Mouse (Mus musculus) forebrain, embryonic 15.5 days (tissue): ENCODE measurements around the gene Bnip3. TPM values are rescaled to one million over a fixed set of nuclear protein-coding genes. Genes with fewer than 3 reads are reported as not detected.

ENCODE experiments used
- ATAC-seq: fragments of 200-750 bp; cut with Nextera tagmentation; replicated peaks from 2 replicates; pipeline ENCODE4 v1.8.0; 2017; ENCODE audit warnings: mild to moderate bottlenecking, moderate TSS enrichment, moderate library complexity
- H3K27ac ChIP-seq: fragments of 300-500 bp; sonication (generic); replicated peaks from 2 replicates; pipeline ENCODE4 v1.5.1; 2015; ENCODE audit warnings: mild to moderate bottlenecking, inconsistent platforms
- H3K27me3 ChIP-seq: fragments of 300-500 bp; sonication (generic); 2 replicates; pipeline ENCODE4 v1.6.1; 2015; ENCODE audit warnings: inconsistent platforms
- H3K36me3 ChIP-seq: fragments of 300-500 bp; sonication (generic); 2 replicates; pipeline ENCODE4 v1.6.1; 2015; ENCODE audit warnings: mild to moderate bottlenecking, inconsistent platforms
- H3K4me1 ChIP-seq: fragments of 300-500 bp; sonication (generic); 2 replicates; pipeline ENCODE4 v1.6.1; 2015; ENCODE audit warnings: inconsistent platforms
- H3K4me2 ChIP-seq: fragments of 300-500 bp; sonication (generic); replicated peaks from 2 replicates; pipeline ENCODE4 v1.6.1; 2015; ENCODE audit warnings: mild to moderate bottlenecking, inconsistent platforms
- H3K4me3 ChIP-seq: fragments of 300-500 bp; sonication (generic); 2 replicates; pipeline ENCODE4 v1.5.1; 2015; ENCODE audit warnings: mild to moderate bottlenecking, inconsistent platforms
- H3K9ac ChIP-seq: fragments of 300-500 bp; sonication (generic); replicated peaks from 2 replicates; pipeline ENCODE4 v1.6.1; 2015; ENCODE audit warnings: mild to moderate bottlenecking, inconsistent platforms
- H3K9me3 ChIP-seq: fragments of 300-500 bp; sonication (generic); 2 replicates; pipeline ENCODE4 v1.6.1; 2016; ENCODE audit warnings: inconsistent platforms
- WGBS: fragments of 180-500 bp; shearing (Covaris S2); methylation state at CpG from one replicate; pipeline ENCODE4 v1.1.7; 2015; ENCODE audit warnings: mixed read lengths; 5-methylcytosine and 5-hydroxymethylcytosine counted together
- polyA plus RNA-seq: library from polyadenylated mRNA; unstranded; fragments of >200 nt; fragmentation: Nextera tagmentation; extraction: Ambion mirVana; gene quantifications from 2 replicates; pipeline ENCODE4 v1.2.1, GENCODE M21; 2015

Gene Bnip3
- polyA plus RNA-seq, 1 experiment from 2014 or later = 79.2 TPM

- Histone ChIP-seq H3K4me3 (no peak overlapping the region), H3K36me3 (peaks cover 19% of the 10 kb centered on the region), H3K9me3 (no peaks in the 10 kb centered on the region), H3K4me1 (peaks cover 14% of the 10 kb centered on the region), H3K9ac (no peak overlapping the region), H3K27ac (no peak overlapping the region), H3K27me3 (no peaks in the 10 kb centered on the region), H3K4me2 (no peak overlapping the region)
- no peak for ATAC-seq
- WGBS = 95% methylated on average over 4 of the region's 4 CpGs
Measured at GRCm38 (mm10) chr7:138853417-138854031, 55.8 kb downstream of the Bnip3 start.

- H3K36me3 ChIP-seq = peaks cover 15% of the 10 kb centered on the region
- H3K9me3 ChIP-seq = no peaks in the 10 kb centered on the region
- no peak for ATAC-seq
- no peak overlapping the region for H3K9ac ChIP-seq
- H3K4me1 ChIP-seq = peaks cover 33% of the 10 kb centered on the region
- no peak overlapping the region for H3K4me3 ChIP-seq
- H3K27me3 ChIP-seq = no peaks in the 10 kb centered on the region
- H3K27ac ChIP-seq = no peak overlapping the region
- no peak overlapping the region for H3K4me2 ChIP-seq
Measured at GRCm38 (mm10) chr7:138850083-138850482, 59.2 kb downstream of the Bnip3 start.

GRCm38 (mm10) chr7:138848028-138848920 lies 61.0 kb downstream of the Bnip3 start:
- peak overlapping the region; percentile 2; the same call in 1 of the 2 replicates for H3K9ac ChIP-seq
- H3K27ac ChIP-seq = no peak overlapping the region
- ATAC-seq = no peak
- peak overlapping the region; percentile 85; the same call in 1 of the 2 replicates for H3K4me3 ChIP-seq
- H3K9me3 ChIP-seq = no peaks in the 10 kb centered on the region
- H3K4me2 ChIP-seq = peak overlapping the region; percentile 79
- no peaks in the 10 kb centered on the region for H3K27me3 ChIP-seq
- 79% methylated on average over 7 of the region's 7 CpGs for WGBS
- H3K36me3 ChIP-seq = peaks cover 15% of the 10 kb centered on the region
- peaks cover 51% of the 10 kb centered on the region for H3K4me1 ChIP-seq

GRCm38 (mm10) chr7:138847316-138848027 lies 61.8 kb downstream of the Bnip3 start:
- peaks cover 7% of the 10 kb centered on the region for H3K36me3 ChIP-seq
- H3K4me3 ChIP-seq = peak overlapping the region; percentile 85
- H3K27ac ChIP-seq = no peak overlapping the region
- ATAC-seq = no peak
- H3K4me2 ChIP-seq = peak overlapping the region; percentile 79
- WGBS = 45% methylated on average over 13 of the region's 13 CpGs
- peaks cover 59% of the 10 kb centered on the region for H3K4me1 ChIP-seq
- no peaks in the 10 kb centered on the region for H3K27me3 ChIP-seq
- peak overlapping the region; percentile 91 for H3K9ac ChIP-seq
- no peaks in the 10 kb centered on the region for H3K9me3 ChIP-seq

- peak; percentile 81 for ATAC-seq
- H3K9me3 ChIP-seq = no peaks in the 10 kb centered on the region
- peak overlapping the region; percentile 85 for H3K4me3 ChIP-seq
- peak overlapping the region; percentile 91 for H3K9ac ChIP-seq
- no peaks in the 10 kb centered on the region; the same call in 1 of the 2 replicates for H3K36me3 ChIP-seq
- under 1% methylated on average over 47 of the region's 61 CpGs for WGBS
- peak overlapping the region; percentile 79 for H3K4me2 ChIP-seq
- peak overlapping the region; percentile 95 for H3K27ac ChIP-seq
- H3K4me1 ChIP-seq = peaks cover 63% of the 10 kb centered on the region
- H3K27me3 ChIP-seq = no peaks in the 10 kb centered on the region
Measured at GRCm38 (mm10) chr7:138846502-138846991, 62.8 kb downstream of the Bnip3 start.

- WGBS = under 1% methylated on average over 50 of the region's 51 CpGs
Measured at GRCm38 (mm10) chr7:138845544-138846391, 63.6 kb downstream of the Bnip3 start, which contains the start of the genes Ppp2r2d and Mapk1ip1. Gene Ppp2r2d, plus strand, starts transcription at chr7:138846079. Gene Mapk1ip1, minus strand, starts transcription at chr7:138846273.

GRCm38 (mm10) chr7:138845111-138845510 lies 64.2 kb downstream of the Bnip3 start:
- peak overlapping the region; percentile 95 for H3K27ac ChIP-seq
- H3K9ac ChIP-seq = peak overlapping the region; percentile 91
- peak overlapping the region; percentile 63 for H3K4me2 ChIP-seq
- H3K36me3 ChIP-seq = no peaks in the 10 kb centered on the region
- H3K9me3 ChIP-seq = no peaks in the 10 kb centered on the region
- H3K4me1 ChIP-seq = peaks cover 62% of the 10 kb centered on the region
- ATAC-seq = no peak
- H3K4me3 ChIP-seq = peak overlapping the region; percentile 85
- 49% methylated on average over 8 of the region's 8 CpGs for WGBS
- no peaks in the 10 kb centered on the region for H3K27me3 ChIP-seq

More at GRCm38 (mm10) chr7:138845544-138846391, 63.6 kb downstream of the Bnip3 start, which contains the start of the genes Ppp2r2d and Mapk1ip1:
- Histone ChIP-seq H3K9ac (peak within 1 kb of the TSS; percentile 91), H3K27me3 (no peaks in the 10 kb centered on the region), H3K4me1 (peaks cover 63% of the 10 kb centered on the region), H3K36me3 (no peaks in the 10 kb centered on the region), H3K4me3 (peak within 1 kb of the TSS; percentile 85), H3K4me2 (peak within 1 kb of the TSS; percentile 79), H3K27ac (peak within 1 kb of the TSS; percentile 95), H3K9me3 (no peaks in the 10 kb centered on the region)
- peak; percentile 93 for ATAC-seq

GRCm38 (mm10) chr7:138843421-138843820 lies 65.9 kb downstream of the Bnip3 start:
- WGBS = 89% methylated on average over 4 of the region's 4 CpGs
- H3K27me3 ChIP-seq = no peaks in the 10 kb centered on the region

GRCm38 (mm10) chr7:138841436-138842151 lies 67.7 kb downstream of the Bnip3 start:
- no peak for ATAC-seq

More at GRCm38 (mm10) chr7:138843421-138843820, 65.9 kb downstream of the Bnip3 start:
- no peak for ATAC-seq
- Histone ChIP-seq H3K4me2 (peak overlapping the region; percentile 27; the same call in 1 of the 2 replicates), H3K9me3 (no peaks in the 10 kb centered on the region), H3K4me3 (no peak overlapping the region; the same call in 1 of the 2 replicates), H3K4me1 (peaks cover 53% of the 10 kb centered on the region), H3K36me3 (no peaks in the 10 kb centered on the region), H3K9ac (no peak overlapping the region), H3K27ac (no peak overlapping the region)

More at GRCm38 (mm10) chr7:138841436-138842151, 67.7 kb downstream of the Bnip3 start:
- WGBS = 79% methylated on average over 3 of the region's 3 CpGs
- H3K9ac ChIP-seq = no peak overlapping the region
- 0 out of 2 replicates have a peak, but pooled peaks cover 1% of the 10 kb centered on the region for H3K36me3 ChIP-seq
- peak overlapping the region; percentile 61 for H3K27ac ChIP-seq
- no peak overlapping the region for H3K4me3 ChIP-seq
- H3K4me1 ChIP-seq = peaks cover 39% of the 10 kb centered on the region
- H3K4me2 ChIP-seq = no peak overlapping the region
- no peaks in the 10 kb centered on the region for H3K9me3 ChIP-seq
- H3K27me3 ChIP-seq = no peaks in the 10 kb centered on the region
